Comparison of ENCODE assay signal across 9 mouse cellular contexts in the genomic region with DNA sequence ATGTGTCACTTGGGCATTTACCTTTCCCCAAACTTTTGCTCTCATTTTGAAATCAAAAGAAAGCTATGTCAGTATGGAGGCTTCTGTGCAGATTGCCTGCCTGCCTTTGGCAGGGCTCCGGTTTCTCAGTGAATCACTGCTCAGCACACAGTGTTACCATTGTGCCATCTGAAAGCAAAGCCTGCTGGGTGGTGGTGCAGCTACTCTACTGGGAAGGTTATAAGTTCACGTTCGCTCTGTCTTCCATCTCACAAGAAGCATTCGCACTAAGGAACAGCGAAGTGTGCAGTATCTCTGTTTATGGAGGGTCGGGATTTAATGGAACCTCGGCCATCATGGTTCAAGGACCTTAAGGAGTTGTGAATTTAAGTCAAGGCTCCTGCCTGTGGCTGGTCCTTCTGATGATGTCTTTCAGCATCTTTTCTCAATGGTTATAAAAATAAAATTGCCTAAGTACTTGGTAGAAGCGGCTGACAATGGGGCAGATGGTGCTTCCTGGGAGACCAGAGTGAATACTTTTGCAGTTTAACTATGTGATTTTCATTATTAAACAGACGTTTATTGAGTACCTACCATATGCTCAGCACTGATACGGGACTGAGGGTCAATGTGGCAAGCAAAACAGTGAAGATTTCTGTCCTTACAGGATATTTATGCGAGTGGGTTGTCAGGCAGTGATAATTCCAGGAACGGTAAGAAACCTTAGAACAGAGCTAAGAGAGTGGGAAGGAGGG.
A peak's percentile ranks its signal among the peaks of the same experiment; 100 is the strongest.
DNase-seq lines count a peak whose midpoint lies in the region; ATAC-seq and TF ChIP-seq lines count a peak whose summit lies in the region.
"Had no signal": no experiment of that assay in that cellular context is flagged by ENCODE, and none has a peak within 500 bp of the region (broad histone marks: within the 10 kb centered on the region; RNA-seq: fewer than 3 reads in every experiment).

No protein-coding gene starts in this region.

- H3K9me3 ChIP-seq in forebrain, embryonic 14.5 days (replicated peaks; ENCODE audit: control insufficient read depth, low read length): no peaks in the 10 kb centered on the region
- no peaks in the 10 kb centered on the region for H3K9me3 ChIP-seq in neural tube, embryonic 13.5 days
- no peaks in the 10 kb centered on the region for H3K9me3 ChIP-seq in intestine, embryonic 15.5 days

- H3K27ac ChIP-seq in forebrain, embryonic 14.5 days (ENCODE audit: low read depth, low read length): peak overlapping the region; percentile 55
- H3K27ac ChIP-seq in neural tube, embryonic 13.5 days (replicated peaks): peak overlapping the region; percentile 67
- no peak overlapping the region for H3K27ac ChIP-seq in intestine, embryonic 15.5 days
- no peak overlapping the region for H3K27ac ChIP-seq in thymus, adult 2 months (ENCODE audit: control insufficient read depth, insufficient read depth, low read length)

- no peak for TF ChIP-seq CTCF in thymus, adult 2 months (IDR thresholded peaks at IDR 0.05; ENCODE audit: borderline replicate concordance, control insufficient read depth, extremely low read depth, insufficient read depth, low read length, poor library complexity)

- peak; percentile 78 for ATAC-seq in forebrain, embryonic 14.5 days
- peak; percentile 90 for ATAC-seq in neural tube, embryonic 13.5 days (ENCODE audit: low read depth)
- no peak for ATAC-seq in intestine, embryonic 15.5 days
- ATAC-seq: liver, postnatal 0 days had no signal

- H3K4me3 ChIP-seq in forebrain, embryonic 14.5 days (ENCODE audit: low read depth, low read length): no peak overlapping the region
- no peak overlapping the region for H3K4me3 ChIP-seq in neural tube, embryonic 13.5 days
- no peak overlapping the region for H3K4me3 ChIP-seq in intestine, embryonic 15.5 days (replicated peaks)
- H3K4me3 ChIP-seq in thymus, adult 2 months (ENCODE audit: control insufficient read depth, insufficient read depth, low read length): no peak overlapping the region

- 64% methylated on average over 12 of the region's 12 CpGs for WGBS in forebrain, embryonic 14.5 days
- 36% methylated on average over 12 of the region's 12 CpGs for WGBS in neural tube, embryonic 13.5 days
- 57% methylated on average over 12 of the region's 12 CpGs for WGBS in intestine, embryonic 15.5 days
- WGBS in thymus, adult 2 months: 94% methylated on average over 12 of the region's 12 CpGs

- peaks cover 24% of the 10 kb centered on the region for H3K4me1 ChIP-seq in forebrain, embryonic 14.5 days (ENCODE audit: control insufficient read depth, insufficient read depth, low read length)
- H3K4me1 ChIP-seq in neural tube, embryonic 13.5 days (replicated peaks): peaks cover 25% of the 10 kb centered on the region
- no peaks in the 10 kb centered on the region for H3K4me1 ChIP-seq in intestine, embryonic 15.5 days (replicated peaks)
- no peaks in the 10 kb centered on the region for H3K4me1 ChIP-seq in thymus, adult 2 months (replicated peaks; ENCODE audit: control insufficient read depth, insufficient read depth, low read length)

- H3K27me3 ChIP-seq in forebrain, embryonic 14.5 days (replicated peaks; ENCODE audit: control insufficient read depth, insufficient read depth, low read length): no peaks in the 10 kb centered on the region
- H3K27me3 ChIP-seq in neural tube, embryonic 13.5 days: no peaks in the 10 kb centered on the region
- H3K27me3 ChIP-seq in intestine, embryonic 15.5 days (replicated peaks): no peaks in the 10 kb centered on the region
- H3K27me3 ChIP-seq in thymus, adult 2 months (ENCODE audit: control insufficient read depth, insufficient read depth, low read length): no peaks in the 10 kb centered on the region

- TF ChIP-seq POLR2A in thymus, adult 2 months (IDR thresholded peaks at IDR 0.05; ENCODE audit: control insufficient read depth, extremely low read depth, insufficient read depth, low read length, poor library complexity): no peak

- H3K36me3 ChIP-seq in forebrain, embryonic 14.5 days (ENCODE audit: control insufficient read depth, insufficient read depth, low read length): no peaks in the 10 kb centered on the region
- no peaks in the 10 kb centered on the region for H3K36me3 ChIP-seq in neural tube, embryonic 13.5 days
- H3K36me3 ChIP-seq in intestine, embryonic 15.5 days: no peaks in the 10 kb centered on the region
- H3K36me3 ChIP-seq in thymus, adult 2 months (ENCODE audit: control insufficient read depth, insufficient read depth, low read length): no peaks in the 10 kb centered on the region

- peak; percentile 44 for DNase-seq in cerebellum, adult 8-10 months
- DNase-seq in forebrain, embryonic 14.5 days (ENCODE audit: low spot score): peak; percentile 77
- peak; percentile 48 to 60 for DNase-seq in layer of hippocampus, postnatal 10 days (ENCODE audit: low spot score in 2 of 2)
- no peak for DNase-seq in kidney, postnatal 25 days
- DNase-seq in kidney, adult 11 months: no peak
- no peak for DNase-seq in thymus, adult 2 months
- DNase-seq: liver, postnatal 0 days had no signal

- 0 out of 2 replicates have a peak overlapping the region, but pooled peaks have one; percentile 1 for H3K4me2 ChIP-seq in forebrain, embryonic 14.5 days (ENCODE audit: low read length)
- H3K4me2 ChIP-seq in neural tube, embryonic 13.5 days: no peak overlapping the region
- no peak overlapping the region for H3K4me2 ChIP-seq in intestine, embryonic 15.5 days (replicated peaks)

- H3K9ac ChIP-seq in forebrain, embryonic 14.5 days (ENCODE audit: low read length): no peak overlapping the region
- no peak overlapping the region for H3K9ac ChIP-seq in neural tube, embryonic 13.5 days
- H3K9ac ChIP-seq in intestine, embryonic 15.5 days: no peak overlapping the region
- H3K9ac ChIP-seq: liver, postnatal 0 days had no signal

Comparison
In these comparisons a context has a peak if more than half of its experiments do, and no peak if none do; other contexts are left out.
1. DNase-seq: peak in cerebellum, adult 8-10 months (single experiment), forebrain, embryonic 14.5 days (single experiment) and layer of hippocampus, postnatal 10 days (2 of 2); none in kidney, postnatal 25 days (0 of 2), kidney, adult 11 months (single experiment) and thymus, adult 2 months (single experiment).
2. H3K27ac ChIP-seq: peak in forebrain, embryonic 14.5 days (single experiment) and neural tube, embryonic 13.5 days (single experiment); none in intestine, embryonic 15.5 days (single experiment) and thymus, adult 2 months (single experiment).